Mouse (Mus musculus): ENCODE results near the gene Ankmy1.

The Ankmy1 gene

DNA sequence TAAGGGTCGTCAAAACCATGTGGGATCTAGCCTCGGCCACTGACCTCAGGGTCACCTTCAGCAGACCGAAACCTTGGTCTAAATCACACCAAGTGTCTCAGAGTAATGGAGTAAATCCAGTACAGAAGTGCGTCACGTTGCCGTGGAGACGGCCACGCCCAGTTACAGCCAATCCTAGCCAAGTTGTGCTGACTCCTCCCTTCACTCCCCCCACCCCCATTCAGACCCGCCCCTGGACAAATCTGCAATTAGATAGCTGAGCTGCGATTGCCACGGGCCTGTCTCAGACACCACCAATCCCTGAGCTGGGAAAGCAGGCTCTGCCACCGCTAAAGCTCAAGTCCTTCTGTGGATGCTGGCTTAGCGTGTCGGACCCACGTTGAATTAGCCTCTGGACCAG lies at the start of gene Ankmy1:
Ankmy1 (minus strand) TSS at position 121 of the 400 bp plus-strand sequence.
- DNase-seq (ENCODE audit: low spot score in 2 of 2): peak in 1 of 2 experiments; percentile 72

DNA sequence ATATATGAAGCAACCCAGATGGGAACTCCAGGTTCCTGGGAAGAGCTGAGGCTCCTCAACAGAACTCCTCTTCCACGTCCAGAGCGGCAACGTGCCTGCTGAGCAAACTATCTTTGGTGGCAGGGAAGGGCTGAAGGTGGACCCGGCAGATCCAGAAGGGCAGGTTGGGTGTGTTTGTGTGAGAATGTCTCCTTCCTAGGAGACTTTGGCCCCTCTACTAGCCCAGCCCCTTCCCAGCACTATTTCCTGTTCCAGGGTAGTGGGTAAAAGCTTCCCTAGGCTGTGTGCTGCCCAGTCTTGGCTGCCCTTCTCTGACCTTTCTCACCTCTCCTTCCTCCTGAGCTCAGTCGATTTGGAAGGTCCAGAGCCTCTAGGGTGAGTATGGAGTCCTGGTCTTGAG lies 47.9 kb upstream of the Ankmy1 start, which contains the start of gene Gpr35:
Gpr35 (plus strand) TSS at position 259 of the 400 bp plus-strand sequence.
- no peak for DNase-seq (ENCODE audit: low spot score in 2 of 2)

DNA sequence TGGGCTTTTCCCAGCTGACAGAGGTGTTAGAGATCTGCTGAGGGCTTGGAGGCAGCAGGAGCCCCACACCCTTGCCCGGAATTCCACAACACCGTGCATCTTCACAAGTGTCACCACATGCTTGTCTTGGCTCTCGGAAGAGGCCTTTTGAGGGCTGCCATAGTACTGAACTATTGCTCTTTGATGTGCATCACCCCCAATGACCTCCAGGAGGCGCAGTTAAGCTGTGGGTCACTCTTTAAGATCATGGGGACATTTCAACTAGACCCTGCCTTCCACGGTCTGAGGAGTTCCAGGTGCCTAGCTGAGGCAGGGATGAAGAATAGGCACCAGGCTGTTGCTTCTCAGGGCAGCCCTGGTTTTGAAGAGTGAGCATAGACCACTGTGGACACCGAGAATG lies 46.7 kb upstream of the Ankmy1 start:
- no peak for DNase-seq (ENCODE audit: low spot score in 2 of 2)

GRCm38 (mm10) chr1:92947966-92948365 lies 45.3 kb upstream of the Ankmy1 start:
- no peak for DNase-seq (ENCODE audit: low spot score in 2 of 2)

- no peak for DNase-seq (ENCODE audit: low spot score in 2 of 2)
Measured at GRCm38 (mm10) chr1:92943219-92943989, 40.7 kb upstream of the Ankmy1 start.

DNA sequence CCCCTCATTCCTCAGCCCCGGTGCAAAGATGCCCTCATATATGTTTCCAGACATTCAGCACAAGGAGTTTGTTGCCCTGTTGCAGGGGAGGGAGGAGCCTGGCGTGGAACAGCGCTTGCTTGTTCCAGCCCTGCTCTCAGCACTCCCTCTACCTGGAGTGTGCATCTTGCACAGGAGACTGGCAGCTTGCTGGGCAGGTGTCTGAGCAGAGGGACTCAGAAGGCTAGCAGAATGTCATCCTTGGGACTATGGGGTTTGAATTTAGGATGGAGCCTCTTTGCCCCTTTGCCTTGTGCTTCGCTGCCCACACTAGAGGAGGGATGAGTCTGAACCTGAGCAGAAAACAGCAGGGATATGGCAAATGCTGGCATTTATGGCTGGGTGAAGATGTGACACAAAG lies 37.0 kb upstream of the Ankmy1 start:
- DNase-seq (ENCODE audit: low spot score in 2 of 2): no peak

- DNase-seq (ENCODE audit: low spot score in 2 of 2): no peak
Measured at GRCm38 (mm10) chr1:92937797-92938196, 35.1 kb upstream of the Ankmy1 start.

DNA sequence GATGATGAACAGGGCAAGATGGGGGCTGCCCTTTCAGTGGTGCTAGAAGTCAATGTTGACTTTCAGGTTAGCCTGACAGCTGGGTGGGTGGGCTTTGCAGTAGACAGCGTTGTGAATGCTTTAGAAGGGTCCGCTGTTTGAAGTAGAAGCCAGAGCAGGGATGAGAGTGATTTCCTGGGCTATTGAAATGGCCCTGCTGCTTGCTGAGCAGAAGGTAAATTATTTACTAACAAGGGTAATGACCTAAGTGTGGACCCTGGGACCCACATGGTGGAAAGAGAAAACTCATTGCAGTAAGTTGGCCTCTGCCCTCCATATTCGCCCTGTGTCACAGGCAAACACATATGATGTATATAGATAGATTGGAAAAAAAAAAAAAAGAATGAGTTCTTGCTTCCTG lies 33.8 kb upstream of the Ankmy1 start:
- DNase-seq (ENCODE audit: low spot score in 2 of 2): no peak

GRCm38 (mm10) chr1:92935977-92936376 lies 33.3 kb upstream of the Ankmy1 start:
- DNase-seq (ENCODE audit: low spot score in 2 of 2): no peak

DNA sequence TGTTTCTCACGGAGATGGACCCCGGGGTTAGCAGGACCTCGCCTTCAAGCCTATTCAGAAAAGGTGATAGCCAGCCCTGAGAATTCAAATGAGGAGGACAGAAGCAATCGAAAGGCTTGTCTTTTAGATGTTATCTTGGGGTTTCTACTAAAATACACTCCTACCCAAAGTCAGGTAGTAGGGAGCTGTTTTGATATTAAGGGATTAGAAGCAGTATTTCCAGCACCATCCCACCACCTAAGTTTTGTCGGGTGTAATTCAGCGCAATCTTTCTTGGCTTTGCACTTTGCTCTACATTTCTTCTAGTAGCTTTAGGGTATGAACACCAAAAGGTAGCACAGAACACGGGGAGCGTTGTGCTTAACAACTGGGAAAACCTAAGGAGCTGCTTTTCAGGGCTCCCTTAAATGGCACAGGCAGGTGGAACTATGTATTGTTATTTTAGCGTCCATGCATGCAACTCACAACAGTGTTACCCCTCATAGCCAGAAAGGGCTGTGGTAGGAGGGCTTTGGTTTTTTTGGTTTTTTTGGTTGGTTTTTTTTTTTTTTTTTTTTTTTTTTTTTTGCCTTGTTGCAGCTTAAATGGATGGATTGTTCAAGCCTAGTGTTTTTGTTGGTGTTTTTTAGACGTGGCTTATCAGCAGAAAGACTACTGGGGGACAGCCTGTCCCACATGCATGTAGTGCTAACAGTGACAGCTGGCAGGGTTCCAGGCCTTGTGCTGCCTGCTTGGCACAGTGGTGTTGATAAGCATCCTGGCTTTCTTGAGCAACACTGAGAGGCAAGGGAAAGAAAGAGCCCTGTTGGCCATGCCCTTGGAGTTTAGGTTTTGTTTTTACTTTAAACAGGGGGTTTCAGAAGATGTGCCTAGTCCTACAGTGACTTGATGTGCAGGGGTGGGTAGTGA lies 32.6 kb upstream of the Ankmy1 start:
- DNase-seq (ENCODE audit: low spot score in 2 of 2): no peak

DNA sequence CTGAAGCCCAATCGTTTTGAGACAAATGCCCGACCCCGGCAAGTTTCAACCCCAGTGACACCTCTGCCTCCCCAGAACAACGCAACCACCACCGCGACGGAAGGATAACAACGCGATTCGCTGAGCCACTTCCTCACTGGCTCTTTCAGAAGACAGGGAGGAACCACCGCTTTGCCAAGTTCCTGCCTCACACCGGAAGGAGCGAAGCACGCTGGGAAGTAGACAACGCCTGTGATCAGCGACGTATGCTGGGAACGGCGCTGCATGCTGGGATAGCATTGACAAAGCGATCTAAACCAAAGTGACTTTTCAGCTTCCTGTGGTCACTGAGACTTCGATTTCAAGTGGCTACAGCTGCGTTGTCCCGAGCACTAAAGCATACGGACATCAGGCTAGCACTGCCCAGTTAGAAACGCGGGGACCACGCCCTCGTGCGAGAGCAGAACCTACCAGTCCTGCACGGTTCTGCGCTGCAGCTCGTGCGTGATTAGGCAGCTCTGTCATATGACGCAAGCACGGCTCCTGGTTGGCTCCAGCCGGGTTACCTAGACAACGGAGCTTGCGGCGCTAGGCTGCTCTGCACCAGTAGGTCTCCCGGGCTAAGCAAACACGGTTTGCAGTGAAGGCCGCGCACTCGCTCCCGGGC lies 31.6 kb upstream of the Ankmy1 start, which contains the start of gene Capn10:
Capn10 (plus strand) TSS at position 195 of the 646 bp plus-strand sequence.
- DNase-seq (ENCODE audit: low spot score in 2 of 2): peak; percentile 97 to 98

GRCm38 (mm10) chr1:92933611-92934010 lies 30.9 kb upstream of the Ankmy1 start:
- DNase-seq (ENCODE audit: low spot score in 2 of 2): no peak

GRCm38 (mm10) chr1:92930171-92930706 lies 27.5 kb upstream of the Ankmy1 start:
- DNase-seq (ENCODE audit: low spot score in 2 of 2): no peak

- no peak for DNase-seq (ENCODE audit: low spot score in 2 of 2)
Measured at GRCm38 (mm10) chr1:92921496-92921895, 18.8 kb upstream of the Ankmy1 start.

DNA sequence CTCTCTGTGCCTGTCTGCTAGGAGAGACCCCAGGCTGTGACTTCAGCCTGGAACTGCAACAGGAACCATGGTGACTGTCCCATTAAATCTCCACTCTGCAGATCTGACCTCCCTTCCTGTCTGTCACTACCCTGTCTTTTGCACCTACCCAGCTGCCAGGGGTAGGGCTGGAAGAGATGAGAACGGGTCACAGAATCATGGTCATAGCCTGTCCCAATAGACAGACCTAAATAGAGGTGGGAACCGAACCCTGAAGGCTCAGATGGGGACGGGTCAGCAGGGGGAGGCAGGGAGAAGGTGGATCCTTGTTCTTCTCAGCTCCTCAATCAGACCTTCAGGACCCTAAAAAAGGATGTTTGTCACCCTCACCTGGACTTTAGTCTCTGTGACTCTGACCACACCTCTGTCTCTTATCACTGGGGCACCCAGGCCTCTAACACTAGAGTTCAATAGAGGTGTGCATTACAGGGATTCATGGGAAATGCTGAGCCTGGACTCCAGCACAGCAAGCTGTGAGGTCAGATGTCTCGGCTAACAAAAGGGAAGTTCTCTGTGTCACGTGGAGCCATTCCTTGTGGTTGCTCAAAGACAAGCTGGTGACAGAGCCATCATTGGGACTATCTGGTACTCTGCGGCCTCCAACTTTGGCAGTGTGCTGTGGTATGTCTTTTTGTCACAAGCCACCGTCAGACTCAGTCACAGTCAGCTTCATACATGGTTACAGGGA lies 17.9 kb upstream of the Ankmy1 start:
- DNase-seq (ENCODE audit: low spot score in 2 of 2): no peak

DNA sequence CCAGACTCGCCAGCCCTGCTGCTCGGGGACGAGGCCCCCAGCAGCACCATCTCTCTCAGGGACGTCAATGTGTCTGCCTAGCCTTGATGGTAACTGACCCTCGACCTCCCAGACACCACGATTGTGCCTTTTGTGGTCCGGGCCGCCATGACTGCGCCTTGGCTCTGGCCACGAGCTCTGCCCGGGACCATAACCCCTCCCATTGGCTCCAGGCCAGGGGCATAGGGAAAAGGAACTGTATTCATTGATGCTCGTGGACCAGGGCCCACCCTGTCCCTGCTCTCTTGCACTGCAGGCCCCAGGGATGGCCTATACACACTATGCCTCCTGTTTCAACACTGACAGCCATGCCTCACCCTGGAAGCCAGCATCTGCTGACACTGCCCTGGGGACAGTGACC lies 17.1 kb upstream of the Ankmy1 start:
- no peak for DNase-seq (ENCODE audit: low spot score in 2 of 2)

- DNase-seq (ENCODE audit: low spot score in 2 of 2): no peak
Measured at GRCm38 (mm10) chr1:92919151-92919550, 16.4 kb upstream of the Ankmy1 start.

DNA sequence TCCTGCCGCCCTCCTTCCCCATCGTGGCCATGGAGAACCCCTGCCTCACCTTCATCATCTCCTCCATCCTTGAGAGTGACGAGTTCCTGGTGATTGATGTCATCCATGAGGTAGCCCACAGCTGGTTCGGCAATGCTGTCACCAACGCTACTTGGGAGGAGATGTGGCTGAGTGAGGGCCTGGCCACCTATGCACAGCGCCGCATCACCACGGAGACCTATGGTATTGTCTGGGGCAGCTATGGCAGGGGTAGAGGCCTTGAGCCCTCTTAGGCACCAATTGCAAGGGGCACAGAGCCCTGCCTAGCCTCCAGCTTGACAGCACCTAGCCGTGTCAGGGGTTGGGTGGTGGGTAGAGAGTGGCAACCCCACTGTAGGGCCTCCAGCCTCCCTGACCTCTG lies 14.0 kb upstream of the Ankmy1 start:
- no peak for DNase-seq (ENCODE audit: low spot score in 2 of 2)

DNA sequence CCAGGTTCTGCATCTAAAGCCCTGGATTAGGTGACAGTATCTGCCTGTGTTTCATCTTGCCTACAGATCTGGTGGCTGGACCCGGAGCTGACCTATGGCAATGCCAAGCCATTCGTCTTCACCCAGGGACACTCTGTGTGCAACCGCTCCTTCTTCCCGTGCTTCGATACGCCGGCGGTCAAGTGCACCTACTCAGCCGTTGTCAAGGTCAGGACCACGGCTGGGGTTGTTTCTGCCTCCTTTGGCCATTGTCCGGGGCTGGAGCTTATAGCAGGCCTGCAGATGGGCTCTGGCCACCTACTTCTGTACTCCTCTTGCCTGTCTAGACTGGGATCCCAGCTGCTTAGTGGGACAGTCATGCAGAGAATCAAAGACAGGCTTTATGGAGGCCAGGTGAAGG lies 12.3 kb upstream of the Ankmy1 start:
- DNase-seq (ENCODE audit: low spot score in 2 of 2): no peak

DNA sequence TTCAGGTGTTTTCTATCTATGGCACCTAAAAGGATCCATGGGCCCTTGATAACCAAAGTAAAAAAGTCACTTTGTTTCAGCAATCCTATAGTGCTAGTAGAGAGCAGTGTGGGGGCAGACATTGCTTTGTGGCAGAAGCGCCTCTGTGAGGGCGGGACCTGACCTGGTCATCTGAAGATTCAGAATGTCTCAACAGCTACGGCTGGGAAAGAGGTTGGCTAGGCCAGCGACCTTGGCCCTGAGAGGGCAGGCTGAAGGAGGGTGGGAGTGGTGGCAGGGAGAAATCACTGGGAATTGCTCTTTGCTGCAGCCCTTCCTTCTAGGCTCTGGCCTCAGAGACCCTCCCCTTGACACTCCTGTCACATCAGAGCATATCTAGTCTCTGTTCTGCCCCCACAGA lies 11.5 kb upstream of the Ankmy1 start:
- no peak for DNase-seq (ENCODE audit: low spot score in 2 of 2)

GRCm38 (mm10) chr1:92912286-92912685 lies 9.6 kb upstream of the Ankmy1 start:
- no peak for DNase-seq (ENCODE audit: low spot score in 2 of 2)

Data from frontal cortex, postnatal 36 days (tissue).